Mouse (Mus musculus) spleen, adult 2 months (tissue): ENCODE measurements around the gene Lrmda. TPM values are rescaled to one million over a fixed set of nuclear protein-coding genes. Genes with fewer than 3 reads are reported as not detected.

Experiments used
- DNase-seq, 2 experiments: peaks; one replicate each; pipeline versions ENCODE4 v3.0.0 to v3.0.0-alpha.2; 2012 to 2021; ENCODE audit warnings: low spot score in 2 of 2, low read depth in 1 of 2
- H3K27ac ChIP-seq: fragments of 200-500 bp; 2 replicates; pipeline ENCODE4 v1.5.1; 2012; ENCODE audit warnings: low read length, inconsistent platforms; ENCODE audit not compliant: insufficient read depth
- H3K27me3 ChIP-seq: fragments of 200-500 bp; 2 replicates; pipeline ENCODE4 v1.6.1; 2012; ENCODE audit warnings: mild to moderate bottlenecking, moderate library complexity, low read length, inconsistent platforms; ENCODE audit not compliant: control insufficient read depth, insufficient read depth
- H3K36me3 ChIP-seq: fragments of 200-500 bp; 2 replicates; pipeline ENCODE4 v1.6.1; 2012; ENCODE audit warnings: mild to moderate bottlenecking, low read length, inconsistent platforms; ENCODE audit not compliant: control insufficient read depth, insufficient read depth
- H3K4me1 ChIP-seq: fragments of 200-500 bp; 2 replicates; pipeline ENCODE4 v1.6.1; 2011; ENCODE audit warnings: inconsistent platforms; ENCODE audit not compliant: control insufficient read depth, insufficient read depth, insufficient read length
- H3K4me3 ChIP-seq: fragments of 200-500 bp; 2 replicates; pipeline ENCODE4 v1.5.1; 2011; ENCODE audit warnings: mild to moderate bottlenecking, inconsistent platforms; ENCODE audit not compliant: insufficient read depth, insufficient read length; ENCODE audit errors: extremely low read depth
- CTCF ChIP-seq: fragments of 200-500 bp; IDR thresholded peaks from 2 replicates; pipeline ENCODE4 v1.5.1; 2011; ENCODE audit warnings: mild to moderate bottlenecking, inconsistent platforms; ENCODE audit not compliant: insufficient read depth, insufficient read length, insufficient replicate concordance; ENCODE audit errors: extremely low read depth
- POLR2A ChIP-seq: fragments of 200-500 bp; IDR thresholded peaks from 2 replicates; pipeline ENCODE4 v1.6.1; 2011; ENCODE audit warnings: low read depth, low read length, inconsistent platforms
- WGBS: fragments of 180-500 bp; shearing (Covaris S2); methylation state at CpG from one replicate; pipeline ENCODE4 v1.1.7; 2018; 5-methylcytosine and 5-hydroxymethylcytosine counted together
- polyA plus RNA-seq: library from polyadenylated mRNA; depleted of rRNA; stranded (reverse); fragments of >200 nt; gene quantifications from 2 replicates; pipeline ENCODE4 v1.2.3, GENCODE M21; 2012

Lrmda gene
- polyA plus RNA-seq, 1 experiment: 0.37 TPM

DNA sequence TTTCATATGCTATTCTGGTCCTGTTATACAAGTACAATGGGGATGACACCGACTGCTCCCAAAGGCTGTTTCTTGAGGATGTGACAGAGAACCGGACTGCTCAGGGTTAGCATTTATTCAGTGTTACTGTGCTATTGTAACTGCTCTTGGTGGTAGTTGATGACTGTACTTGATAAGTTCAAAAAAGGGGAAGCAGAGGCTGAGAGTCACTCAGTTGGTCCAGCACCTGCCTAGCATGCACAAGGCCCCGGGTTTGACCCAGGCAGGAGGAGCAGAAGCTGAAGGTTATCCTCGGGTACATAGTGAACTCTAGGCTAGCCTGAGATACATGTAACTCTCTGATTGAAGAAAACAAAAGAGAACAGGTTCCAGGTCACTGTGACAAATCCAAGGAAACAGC is 4.0 kb downstream of the Lrmda start:
- Histone ChIP-seq H3K27me3 (no peaks in the 10 kb centered on the region), H3K4me3 (no peak overlapping the region), H3K4me1 (no peaks in the 10 kb centered on the region), H3K36me3 (no peaks in the 10 kb centered on the region), H3K27ac (no peak overlapping the region)
- DNase-seq: no peak
- TF ChIP-seq POLR2A: no peak
- no peak for TF ChIP-seq CTCF
- 36% methylated on average over 4 of the region's 4 CpGs for WGBS

DNA sequence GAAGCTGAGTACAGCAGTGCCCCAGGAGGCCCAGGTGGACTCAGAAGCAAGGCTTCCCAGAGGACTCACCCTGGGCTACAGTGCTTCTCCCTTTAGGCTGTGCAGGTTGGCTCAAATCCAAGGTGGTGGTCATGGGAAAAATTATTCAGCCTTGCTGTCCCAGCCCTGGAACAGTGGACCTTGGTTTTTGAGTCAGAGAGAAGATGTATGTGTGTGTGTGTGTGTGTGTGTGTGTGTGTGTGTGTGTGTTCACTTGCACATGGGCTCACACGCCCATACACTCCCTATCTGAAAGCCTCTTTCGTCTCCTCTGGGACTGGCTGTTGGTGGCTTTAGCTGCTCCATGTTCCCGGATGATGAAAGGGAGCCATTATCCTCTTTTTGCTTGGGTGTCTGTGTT is 16.4 kb downstream of the Lrmda start:
- TF ChIP-seq CTCF (no peak), POLR2A (no peak)
- no peak for DNase-seq
- Histone ChIP-seq H3K4me3 (no peak overlapping the region), H3K4me1 (no peaks in the 10 kb centered on the region), H3K36me3 (no peaks in the 10 kb centered on the region), H3K27me3 (no peaks in the 10 kb centered on the region), H3K27ac (no peak overlapping the region)
- 80% methylated on average over 3 of the region's 3 CpGs for WGBS

DNA sequence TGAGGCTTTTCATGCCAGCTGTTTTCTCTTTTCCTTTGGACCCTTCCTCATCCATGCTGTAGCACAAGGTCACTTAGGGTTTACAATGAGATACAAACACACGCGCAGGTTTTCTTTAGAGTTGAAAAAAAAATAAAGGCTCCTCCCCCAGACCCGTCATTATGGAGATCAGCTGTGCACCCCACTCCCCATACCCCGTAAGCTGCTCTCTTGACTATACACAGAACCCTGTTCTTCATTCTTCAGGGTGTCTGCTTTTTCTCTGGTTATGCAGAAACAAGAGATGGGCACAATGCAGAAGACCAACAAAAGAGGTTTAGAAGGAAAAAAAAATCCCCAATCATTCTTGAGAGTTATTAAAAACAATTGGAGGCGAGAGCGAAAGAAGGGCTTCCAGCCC is 16.8 kb downstream of the Lrmda start:
- TF ChIP-seq CTCF: no peak
- TF ChIP-seq POLR2A: no peak
- no peaks in the 10 kb centered on the region for H3K36me3 ChIP-seq
- 94% methylated on average over 6 of the region's 6 CpGs for WGBS
- H3K27ac ChIP-seq: no peak overlapping the region
- no peak overlapping the region for H3K4me3 ChIP-seq
- no peaks in the 10 kb centered on the region for H3K4me1 ChIP-seq
- no peaks in the 10 kb centered on the region for H3K27me3 ChIP-seq
- DNase-seq: no peak

DNA sequence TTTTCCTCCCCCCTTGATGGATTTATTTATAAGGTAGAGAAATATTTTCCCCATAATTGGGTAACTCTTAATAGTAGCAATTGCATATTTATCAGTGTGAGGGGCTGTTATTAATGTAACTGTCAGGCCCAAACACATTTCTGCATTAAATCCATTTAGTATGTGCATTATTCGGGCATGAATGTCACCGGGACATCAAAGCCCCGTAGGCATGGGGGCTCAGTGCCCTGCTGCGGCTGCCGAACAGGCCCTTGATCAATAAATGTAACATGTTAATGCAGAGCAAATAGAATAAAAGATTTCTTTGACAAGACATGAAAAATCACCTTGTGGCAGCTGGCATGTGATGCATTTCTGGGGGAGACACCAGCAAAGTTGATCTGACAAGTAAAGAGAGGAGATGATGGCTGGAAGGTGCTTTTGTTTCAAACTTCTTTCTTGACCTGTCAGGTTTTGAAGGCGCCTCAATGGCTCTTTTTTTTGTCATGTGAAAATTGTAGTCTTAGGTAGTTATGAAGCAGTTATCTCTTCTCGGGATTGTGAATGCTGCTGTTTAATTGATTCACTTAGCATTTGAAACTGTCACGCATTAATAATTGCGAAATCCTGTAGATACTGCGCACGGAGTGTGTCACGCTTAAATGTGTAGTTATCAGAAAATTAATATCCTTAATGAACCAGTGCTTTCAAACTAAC is 17.4 kb downstream of the Lrmda start:
- Histone ChIP-seq H3K36me3 (no peaks in the 10 kb centered on the region), H3K4me1 (no peaks in the 10 kb centered on the region), H3K27ac (no peak overlapping the region), H3K27me3 (no peaks in the 10 kb centered on the region), H3K4me3 (no peak overlapping the region)
- TF ChIP-seq CTCF: no peak
- no peak for TF ChIP-seq POLR2A
- DNase-seq: no peak
- 89% methylated on average over 12 of the region's 12 CpGs for WGBS

DNA sequence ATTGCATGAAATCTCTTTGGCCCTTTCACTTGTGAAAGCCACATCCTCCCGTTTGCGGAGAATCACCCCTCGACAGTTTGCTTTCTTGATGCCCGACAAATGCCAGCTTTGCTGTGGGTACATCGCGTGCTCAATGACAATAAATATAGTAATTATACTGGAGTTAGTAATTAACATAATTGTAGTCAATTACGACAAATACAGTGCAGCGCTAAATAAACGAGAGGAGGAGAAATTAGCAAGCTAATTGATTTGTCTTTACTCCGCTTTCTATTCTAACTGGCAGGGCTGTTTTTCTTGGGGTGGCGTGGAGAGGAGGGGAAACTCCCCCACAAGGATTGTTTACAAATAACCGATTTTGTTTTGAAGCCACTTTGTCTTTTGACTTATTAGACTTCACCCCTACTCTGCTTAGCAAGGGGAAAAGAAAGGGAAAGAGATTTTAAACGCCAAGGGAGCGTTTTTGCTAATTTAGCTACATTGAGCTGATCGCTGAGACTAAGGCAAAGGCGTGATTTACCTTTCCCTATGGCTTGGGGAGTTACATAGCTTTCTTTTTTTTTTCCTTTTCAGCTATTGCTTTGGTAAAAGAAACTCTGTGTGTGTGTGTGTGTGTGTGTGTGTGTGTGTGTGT is 18.1 kb downstream of the Lrmda start:
- WGBS: 89% methylated on average over 16 of the region's 16 CpGs
- TF ChIP-seq POLR2A: no peak
- TF ChIP-seq CTCF: no peak
- DNase-seq: no peak
- H3K4me3 ChIP-seq: no peak overlapping the region
- no peaks in the 10 kb centered on the region for H3K36me3 ChIP-seq
- H3K27me3 ChIP-seq: no peaks in the 10 kb centered on the region
- H3K27ac ChIP-seq: no peak overlapping the region
- H3K4me1 ChIP-seq: no peaks in the 10 kb centered on the region

DNA sequence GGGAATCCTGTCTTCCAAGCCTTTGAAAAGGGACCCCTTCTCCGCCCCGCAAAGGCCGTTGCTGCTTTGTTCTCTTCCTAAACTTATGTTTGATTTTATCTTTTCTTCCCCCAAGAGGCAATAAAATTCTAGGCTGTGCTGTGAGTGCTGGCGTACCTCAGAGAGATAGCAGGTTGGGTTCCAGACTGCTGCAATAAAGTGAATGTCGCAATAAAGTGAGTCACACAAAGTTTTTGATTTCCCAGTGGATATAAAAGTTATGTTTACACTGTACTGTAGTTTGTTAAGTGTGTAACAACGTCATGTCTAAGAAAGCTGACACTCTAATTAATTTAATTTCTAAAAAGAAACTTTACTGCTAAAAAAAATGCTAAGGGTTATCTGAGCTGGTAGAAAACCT is 22.6 kb downstream of the Lrmda start:
- Histone ChIP-seq H3K4me3 (no peak overlapping the region), H3K4me1 (no peaks in the 10 kb centered on the region), H3K27me3 (no peaks in the 10 kb centered on the region), H3K36me3 (no peaks in the 10 kb centered on the region), H3K27ac (no peak overlapping the region)
- TF ChIP-seq POLR2A: no peak
- no peak for TF ChIP-seq CTCF
- no peak for DNase-seq
- 90% methylated on average over 6 of the region's 6 CpGs for WGBS

DNA sequence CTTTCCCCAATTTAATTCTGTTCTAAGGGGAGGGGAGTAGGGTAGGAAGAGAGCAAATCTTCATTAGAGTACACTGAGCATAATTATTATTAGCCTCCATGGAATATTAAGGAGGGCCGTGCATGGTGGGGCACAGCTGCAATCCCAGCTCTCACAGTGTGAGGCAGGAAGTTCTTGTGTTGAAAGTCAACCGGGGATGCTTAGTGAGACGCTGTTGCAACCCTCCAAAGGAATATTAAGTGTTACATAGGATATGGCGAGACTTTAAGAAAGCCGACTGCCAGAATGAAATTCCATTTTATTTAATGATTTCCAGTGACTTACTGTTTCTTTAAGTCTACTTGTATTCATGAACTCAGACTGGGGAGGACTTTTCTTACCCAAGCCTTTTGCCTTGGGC is 23.9 kb downstream of the Lrmda start:
- Histone ChIP-seq H3K4me3 (no peak overlapping the region), H3K36me3 (no peaks in the 10 kb centered on the region), H3K4me1 (no peaks in the 10 kb centered on the region), H3K27ac (no peak overlapping the region), H3K27me3 (no peaks in the 10 kb centered on the region)
- WGBS: 88% methylated on average over 5 of the region's 5 CpGs
- TF ChIP-seq CTCF (no peak), POLR2A (no peak)
- no peak for DNase-seq
